Mouse (Mus musculus): ENCODE data around the gene Psmd4.

GRCm38 (mm10) chr3:95065553-95065952 lies 23.1 kb upstream of the Psmd4 start:
- TF ChIP-seq EP300 (IDR thresholded peaks at IDR 0.05; ENCODE audit: low read depth) (no peak), CTCF (IDR thresholded peaks at IDR 0.05; ENCODE audit: low read depth) (no peak)

Data from liver, embryonic 14.5 days (tissue).